Mouse (Mus musculus) adrenal gland (tissue): ENCODE results near the gene Nhlrc2.

ENCODE experiments used
- intact Hi-C: fragments of 180-260 bp; cut with DNase I; formaldehyde crosslinking; loops from one replicate; pipeline ENCODE4 v1.15.1; 2025

The Nhlrc2 gene

DNA sequence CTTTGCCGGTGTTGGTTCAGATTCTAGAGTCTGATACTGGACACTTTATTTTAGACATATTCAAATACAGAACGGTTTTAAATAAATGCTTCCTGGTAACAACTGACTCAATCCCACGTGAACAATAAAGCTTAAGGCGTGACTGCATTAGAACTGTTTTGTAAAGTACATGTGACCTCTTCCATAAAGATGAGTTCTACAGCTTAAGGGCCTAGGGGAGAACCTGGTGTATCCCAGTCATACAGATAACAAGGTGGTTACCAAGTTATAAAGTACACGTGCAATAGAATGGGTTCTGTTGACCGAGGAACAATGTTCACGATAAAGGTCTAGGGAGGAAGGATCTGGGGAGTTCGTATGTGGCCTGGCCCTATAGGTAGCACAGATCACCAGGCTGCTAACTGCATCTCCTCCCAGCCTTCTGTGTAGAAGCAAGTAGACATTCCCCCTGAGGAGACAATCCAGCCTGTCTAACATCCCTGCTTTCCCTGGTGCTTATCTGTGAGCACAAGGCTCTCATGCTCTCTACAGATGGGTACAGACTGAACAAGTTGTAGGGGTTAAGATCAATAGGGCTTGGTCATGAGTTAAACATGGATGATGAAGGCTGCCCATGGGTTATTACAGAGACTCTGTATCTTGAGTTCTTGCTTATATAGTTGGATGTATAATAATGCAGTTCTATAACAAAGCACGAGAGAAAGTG lies 14.5 kb downstream of the Nhlrc2 start:
- intact Hi-C loops = no loop called here

DNA sequence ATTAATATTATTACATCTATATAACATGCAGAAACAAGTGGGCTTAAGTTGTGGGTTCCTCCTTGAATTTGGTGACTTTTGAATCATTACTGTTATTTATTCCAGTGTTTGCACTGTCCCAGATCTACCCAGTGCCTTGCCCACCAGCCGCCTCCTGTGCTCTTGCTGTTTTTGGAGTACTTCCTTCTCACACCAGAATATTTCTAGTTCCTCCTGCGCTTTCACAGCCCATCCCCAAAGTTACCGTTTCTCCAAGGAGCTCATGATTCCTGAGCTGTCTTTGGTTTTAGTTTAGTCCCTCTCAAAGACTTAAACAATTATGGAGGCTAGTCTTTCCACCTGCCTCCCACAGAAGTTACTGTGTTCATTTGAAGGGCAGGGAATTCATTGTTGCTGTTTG lies 15.4 kb downstream of the Nhlrc2 start:
- intact Hi-C loops = no loop called here

DNA sequence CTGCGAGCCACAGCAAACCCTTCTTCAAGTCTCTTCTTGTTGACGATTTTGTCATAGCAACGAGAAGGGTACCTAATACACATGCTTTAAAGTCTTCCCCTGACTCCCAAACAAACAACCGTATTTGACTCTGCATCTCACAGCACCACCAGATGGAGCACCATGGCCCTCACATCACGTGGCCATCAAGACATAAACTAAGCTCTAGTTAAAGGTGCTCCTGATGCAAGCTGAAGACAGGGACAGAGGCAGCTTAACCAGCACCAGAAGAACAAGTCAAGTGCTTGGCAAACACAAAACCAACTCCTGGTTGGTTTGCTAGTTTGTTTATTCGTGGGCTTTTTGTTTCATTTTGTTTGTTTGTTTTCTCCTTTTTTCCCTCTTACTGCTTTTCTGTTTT lies 17.3 kb downstream of the Nhlrc2 start:
- intact Hi-C loops = loop anchor here (5.0 kb wide), 2 partner anchors 143 to 212 kb away; no protein-coding TSS in a partner anchor

DNA sequence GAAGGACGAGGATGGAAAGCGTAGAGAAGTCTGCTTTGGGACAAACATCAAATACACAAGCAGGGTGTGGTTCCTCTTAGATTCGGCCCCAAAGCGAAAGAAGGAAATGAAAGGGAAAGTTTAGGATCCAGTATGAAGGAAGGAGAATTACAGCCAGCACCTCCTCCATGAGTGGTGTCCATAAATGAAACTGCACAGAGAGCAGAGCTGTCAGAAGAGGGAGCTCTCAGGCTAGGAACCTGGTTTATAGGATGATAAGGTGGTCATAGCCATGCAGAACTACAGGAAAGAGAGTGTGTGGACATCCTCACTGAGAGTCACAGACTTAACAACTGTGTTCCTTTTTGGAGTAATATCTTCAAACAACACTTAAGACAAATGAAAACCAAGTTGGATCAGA lies 18.0 kb downstream of the Nhlrc2 start:
- intact Hi-C loops = loop anchor here (5.0 kb wide), 2 partner anchors 144 to 211 kb away; no protein-coding TSS in a partner anchor

DNA sequence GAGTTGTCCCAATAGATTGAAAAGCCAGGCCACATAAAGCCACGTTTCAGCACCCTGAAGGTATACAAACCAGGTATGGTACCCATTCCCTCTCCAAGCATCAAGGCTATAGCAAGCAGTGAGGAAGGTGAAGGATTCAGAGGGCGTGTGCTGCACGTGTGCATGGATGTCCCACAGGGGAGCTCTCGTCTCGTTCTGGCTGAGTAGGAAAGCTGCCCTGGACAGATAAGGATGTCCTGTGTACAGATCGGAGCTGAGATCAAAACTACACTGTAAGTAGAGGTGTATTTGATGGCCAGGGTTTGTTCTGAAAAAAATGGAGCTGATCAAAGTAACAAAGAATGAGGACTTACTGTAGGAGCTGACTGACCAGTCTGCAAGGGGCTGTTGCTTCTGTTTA lies 18.9 kb downstream of the Nhlrc2 start:
- intact Hi-C loops = loop anchor here (5.0 kb wide), 2 partner anchors 145 to 210 kb away; no protein-coding TSS in a partner anchor

DNA sequence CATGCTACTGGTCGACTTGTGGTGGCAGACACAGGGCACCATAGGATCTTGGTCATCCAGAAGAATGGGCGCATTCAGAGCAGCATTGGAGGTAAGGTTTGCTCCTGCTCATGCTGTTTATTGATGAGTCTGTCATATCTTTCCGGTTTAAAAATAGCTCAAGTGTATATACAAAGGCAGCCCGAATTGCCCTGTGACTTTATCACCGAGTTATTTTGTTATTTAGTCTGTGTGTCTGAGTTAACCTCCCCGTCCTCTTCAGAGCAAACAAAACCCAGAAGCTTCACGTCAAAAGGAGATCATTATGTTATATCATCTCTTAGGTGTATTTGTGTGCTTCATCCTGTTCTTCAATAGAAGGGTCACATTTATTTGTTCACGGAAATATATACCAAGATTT lies 22.7 kb downstream of the Nhlrc2 start:
- intact Hi-C loops = no loop called here

DNA sequence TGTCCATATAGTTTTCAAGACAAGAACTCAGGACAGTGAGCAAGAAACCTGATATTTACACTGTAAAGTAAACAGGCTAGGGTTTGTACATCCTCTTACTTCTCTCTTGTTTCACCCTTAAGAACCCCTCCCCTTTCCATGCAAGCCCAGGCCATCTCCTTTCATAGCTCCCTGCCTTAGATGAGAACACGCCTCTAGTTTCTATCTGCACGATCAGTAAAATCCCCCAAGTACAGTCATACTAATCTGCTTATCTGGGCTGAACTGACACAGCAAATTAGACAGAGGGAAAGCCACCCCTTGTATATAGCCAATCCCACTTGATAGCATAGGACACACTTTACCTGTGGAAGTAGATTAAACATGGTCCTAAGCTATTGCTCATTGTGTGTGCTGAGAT lies 23.2 kb downstream of the Nhlrc2 start:
- intact Hi-C loops = no loop called here

DNA sequence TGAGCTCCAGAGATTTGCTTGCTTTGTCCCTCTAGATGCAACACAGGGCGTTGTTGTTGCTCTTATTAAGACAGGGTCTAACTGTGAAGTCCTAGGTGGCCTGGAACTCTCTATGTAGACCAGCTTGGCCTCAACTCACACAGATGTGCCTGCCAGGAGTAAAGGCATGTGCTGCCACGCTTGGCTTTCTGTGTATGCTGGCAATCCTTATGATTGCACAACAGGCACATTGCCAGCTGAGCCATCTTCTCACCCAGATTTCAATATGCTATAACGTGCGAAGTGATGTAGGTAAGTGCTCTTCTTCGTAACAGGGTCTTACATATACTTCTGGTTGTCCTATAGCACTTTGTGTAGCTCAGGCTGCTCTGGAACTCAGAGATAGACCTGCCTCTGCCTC lies 23.9 kb downstream of the Nhlrc2 start:
- intact Hi-C loops = no loop called here

DNA sequence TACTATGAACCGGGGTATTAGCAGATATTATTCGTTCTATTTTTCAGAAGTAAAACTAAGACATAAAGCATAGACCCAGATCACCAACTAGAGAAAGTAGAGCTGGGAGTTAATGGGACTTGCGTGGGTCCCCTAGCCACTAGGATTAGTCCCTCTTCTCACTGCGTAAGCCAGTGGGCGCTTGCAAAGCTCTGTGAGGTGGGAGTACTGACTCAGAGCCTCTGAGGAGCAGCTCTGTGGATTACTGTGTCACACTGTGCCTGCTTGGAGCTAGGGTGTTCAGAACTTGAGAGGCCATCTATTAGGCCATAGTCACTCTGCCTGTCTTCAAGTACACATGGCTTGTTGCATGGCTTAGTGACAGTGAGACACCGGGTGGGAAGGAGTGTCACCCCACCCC lies 25.1 kb downstream of the Nhlrc2 start:
- intact Hi-C loops = no loop called here

DNA sequence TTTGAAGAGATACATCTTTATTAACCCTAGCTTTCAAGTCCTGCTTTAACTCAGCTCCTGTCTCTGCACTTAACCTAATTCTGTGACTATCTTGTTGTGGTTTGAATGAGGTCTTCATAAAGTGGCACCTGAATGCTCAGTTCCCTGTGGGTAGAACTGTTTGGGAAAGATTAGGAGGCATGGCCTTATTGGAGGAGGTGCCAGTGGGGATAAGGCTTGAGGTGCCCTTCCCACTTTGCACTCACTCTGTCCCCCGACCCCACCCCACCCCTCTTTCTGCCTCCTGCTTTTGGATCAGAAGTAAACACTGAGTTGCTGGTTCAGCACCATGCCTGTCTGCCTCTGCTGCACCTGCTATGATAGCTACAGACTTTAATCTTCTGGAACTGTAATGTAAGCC lies 29.7 kb downstream of the Nhlrc2 start:
- intact Hi-C loops = no loop called here

DNA sequence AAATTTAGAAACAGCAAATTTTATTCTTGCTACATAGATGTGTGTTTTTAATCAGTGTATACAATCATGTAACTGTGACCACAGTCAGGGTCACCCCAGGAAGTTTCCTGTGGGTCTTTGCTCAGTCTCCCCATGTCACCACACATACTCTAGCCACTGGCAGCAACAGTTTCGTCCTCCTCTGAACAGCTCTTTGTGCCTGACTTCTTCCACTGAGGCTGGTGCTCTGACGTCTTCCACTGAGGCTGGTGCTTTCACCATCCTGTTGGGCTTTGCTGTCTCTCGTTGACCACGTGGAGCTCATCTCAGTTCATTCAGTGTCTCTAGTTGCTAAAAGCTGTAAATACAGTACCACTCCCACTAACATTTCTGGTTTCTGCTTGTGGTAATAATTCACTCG lies 33.9 kb downstream of the Nhlrc2 start:
- intact Hi-C loops = no loop called here

DNA sequence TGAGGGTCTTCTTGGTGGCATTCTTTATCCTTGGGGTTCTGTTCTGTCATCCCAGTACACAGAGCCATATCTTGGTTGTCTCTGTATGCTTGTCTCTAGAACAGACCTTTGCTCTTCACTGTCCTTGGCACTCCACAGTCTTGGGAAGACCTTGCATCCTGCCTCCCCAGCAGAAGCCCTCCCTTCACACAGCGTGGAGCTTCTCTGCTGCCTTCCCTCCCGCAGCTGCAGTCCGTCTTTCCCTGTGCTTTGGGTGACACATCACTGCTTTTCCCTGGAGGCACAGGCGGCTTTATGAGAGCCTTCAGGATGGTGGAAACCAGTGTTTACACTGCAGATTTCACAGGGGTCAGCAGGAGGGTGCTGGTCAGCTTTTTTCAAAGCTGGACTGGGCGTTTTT lies 35.7 kb downstream of the Nhlrc2 start:
- intact Hi-C loops = no loop called here

DNA sequence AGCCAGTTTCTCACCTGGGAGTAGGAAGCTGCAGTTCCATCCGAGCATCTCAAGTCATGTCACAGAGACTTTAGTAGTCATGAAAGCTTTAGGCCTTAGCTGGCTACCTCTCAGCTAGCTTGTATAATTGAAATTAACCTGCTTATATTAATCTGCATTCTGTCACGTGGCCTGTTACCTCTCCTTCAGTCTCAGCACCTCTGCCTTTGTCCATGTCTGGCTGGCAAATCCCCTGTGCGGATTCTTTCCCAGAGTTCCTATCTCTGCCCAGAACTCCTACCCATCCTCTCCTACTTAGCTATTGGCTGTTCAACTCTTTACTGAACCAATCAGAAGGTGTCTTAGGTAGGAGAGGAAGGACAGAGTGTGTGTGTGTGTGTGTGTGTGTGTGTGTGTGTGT lies 36.2 kb downstream of the Nhlrc2 start:
- intact Hi-C loops = no loop called here

DNA sequence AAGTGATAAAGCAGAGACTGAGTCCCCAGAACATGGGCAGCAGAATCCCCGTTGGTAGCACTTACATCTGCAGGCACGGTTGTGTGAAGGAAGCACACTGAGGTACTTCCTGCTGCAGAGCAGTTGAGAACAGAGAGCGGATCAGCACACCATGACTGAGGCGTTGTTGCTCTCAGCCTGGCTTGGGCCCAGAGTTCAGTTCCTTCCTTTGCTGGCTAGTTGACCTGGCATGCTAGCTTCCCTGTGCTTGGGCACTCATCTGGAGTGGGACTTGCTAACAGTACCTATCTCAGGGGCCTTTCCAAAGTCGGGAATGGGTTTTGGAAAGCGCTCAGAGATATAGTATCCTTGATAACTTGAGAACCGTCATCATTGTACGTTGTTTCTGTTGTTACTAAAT lies 38.3 kb downstream of the Nhlrc2 start:
- intact Hi-C loops = no loop called here

DNA sequence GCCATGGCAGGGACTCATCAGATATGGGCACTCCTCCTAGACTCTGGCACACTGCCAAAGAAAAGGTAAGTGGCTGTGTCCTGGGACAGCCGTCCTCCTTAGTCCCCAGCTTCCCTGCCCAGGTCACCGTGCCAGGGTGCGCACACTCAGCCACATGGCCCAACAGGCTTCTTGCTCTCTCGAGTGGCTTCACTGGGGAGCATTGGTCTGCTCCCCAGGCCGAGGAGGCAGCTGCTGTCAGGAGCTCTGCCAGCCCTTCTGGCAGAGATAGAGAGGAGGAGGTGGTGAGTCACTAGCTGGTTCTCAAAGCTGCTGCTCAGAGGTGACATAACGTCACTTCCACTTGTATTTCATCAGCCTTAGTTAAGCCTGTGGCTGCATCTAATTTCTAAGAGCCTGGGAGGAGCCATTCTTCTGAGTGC lies 40.2 kb downstream of the Nhlrc2 start:
- intact Hi-C loops = no loop called here

DNA sequence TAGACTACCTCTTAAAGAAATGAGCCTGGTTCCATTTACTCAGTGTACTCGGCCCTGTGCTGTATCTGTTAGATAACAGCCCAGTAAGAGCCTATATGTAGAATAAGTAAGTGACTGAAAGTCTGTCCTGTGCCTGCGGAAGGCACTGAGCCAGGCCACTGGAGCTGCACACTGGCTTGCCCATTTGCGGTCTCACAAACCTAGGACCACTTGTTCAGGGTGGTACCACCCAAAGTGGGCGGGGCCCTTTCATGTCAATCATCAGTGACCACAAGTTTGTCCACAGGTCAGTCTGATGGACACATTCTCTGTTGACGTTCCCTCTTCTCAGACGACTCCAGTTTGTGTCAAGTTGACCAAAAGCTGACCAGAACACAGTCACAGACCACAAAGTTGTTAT lies 40.9 kb downstream of the Nhlrc2 start:
- intact Hi-C loops = no loop called here

DNA sequence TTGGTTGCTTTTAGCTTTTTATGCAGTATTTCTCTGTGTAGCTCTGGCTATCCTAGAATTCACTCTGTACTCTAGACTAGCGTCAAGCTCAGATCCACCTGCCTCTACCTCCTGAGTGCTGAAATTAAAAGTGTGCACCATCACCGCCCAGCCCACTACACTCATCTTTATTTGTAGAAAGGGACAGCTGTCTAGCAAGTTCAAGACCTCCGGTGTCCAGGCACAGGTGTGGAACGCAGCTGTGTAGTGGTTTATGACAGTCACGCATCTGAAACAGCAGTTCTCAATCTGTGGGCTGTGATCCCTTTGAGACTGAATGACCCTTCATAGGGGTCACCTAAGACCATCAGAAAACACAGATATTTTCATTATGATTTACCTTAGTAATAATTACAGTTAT lies 41.4 kb downstream of the Nhlrc2 start:
- intact Hi-C loops = no loop called here

DNA sequence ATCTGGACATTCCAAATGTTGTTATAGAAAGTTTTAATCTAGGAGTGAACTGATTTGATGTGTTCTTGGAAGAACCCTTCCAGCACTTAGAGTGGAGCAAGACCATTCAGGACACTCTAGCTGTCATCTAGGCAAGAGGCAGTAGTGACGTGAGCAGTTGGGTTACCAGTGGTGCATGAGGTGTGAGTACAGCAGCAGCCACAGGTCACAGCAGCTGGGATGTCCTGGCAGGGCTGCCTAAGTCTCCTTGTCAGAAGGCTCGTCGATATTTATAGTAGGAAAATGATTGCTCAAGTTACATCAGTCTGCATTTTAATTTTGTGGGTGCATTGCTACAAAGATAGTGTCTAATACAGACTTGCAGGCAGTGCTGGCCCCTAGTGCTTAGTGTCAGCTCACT lies 42.2 kb downstream of the Nhlrc2 start:
- intact Hi-C loops = no loop called here

DNA sequence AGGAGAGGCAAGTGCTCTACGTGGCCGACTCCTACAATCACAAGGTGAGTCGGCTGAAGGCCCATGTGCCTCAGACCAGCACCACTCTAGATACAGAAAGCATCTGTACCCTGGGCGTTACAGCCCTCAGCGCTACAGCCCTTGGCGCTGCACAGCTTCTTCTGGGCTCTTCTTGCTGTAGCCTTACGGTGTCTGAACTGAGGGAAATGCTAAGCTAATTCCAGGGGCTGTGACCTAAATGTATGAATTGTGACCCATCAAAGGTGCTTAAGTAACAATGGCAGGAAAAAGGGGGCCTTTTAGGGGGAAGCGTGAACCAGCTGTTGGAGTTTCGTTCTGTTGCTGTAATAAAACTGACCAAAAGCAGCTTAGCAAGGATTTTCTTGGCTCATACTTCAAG lies 44.4 kb downstream of the Nhlrc2 start:
- intact Hi-C loops = no loop called here

DNA sequence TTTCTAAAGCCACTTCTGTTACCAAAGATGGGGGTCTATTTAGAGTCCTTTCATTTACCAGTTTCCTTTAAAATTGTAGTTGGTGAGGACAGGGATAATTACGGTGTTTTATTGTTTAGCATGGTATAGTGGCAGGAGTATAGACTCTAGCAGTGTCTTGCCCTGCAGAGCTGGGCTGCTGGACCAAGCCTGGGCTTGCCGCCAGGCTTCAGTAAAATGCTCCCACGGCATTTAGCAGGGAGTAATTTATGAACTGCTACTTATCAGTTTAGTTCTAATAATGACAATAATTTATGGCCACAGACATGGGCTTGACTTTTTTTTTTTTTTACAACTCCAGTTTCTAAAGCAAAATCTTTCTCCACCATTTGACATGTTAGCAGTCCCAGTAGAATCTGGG lies 51.9 kb downstream of the Nhlrc2 start:
- intact Hi-C loops = no loop called here

DNA sequence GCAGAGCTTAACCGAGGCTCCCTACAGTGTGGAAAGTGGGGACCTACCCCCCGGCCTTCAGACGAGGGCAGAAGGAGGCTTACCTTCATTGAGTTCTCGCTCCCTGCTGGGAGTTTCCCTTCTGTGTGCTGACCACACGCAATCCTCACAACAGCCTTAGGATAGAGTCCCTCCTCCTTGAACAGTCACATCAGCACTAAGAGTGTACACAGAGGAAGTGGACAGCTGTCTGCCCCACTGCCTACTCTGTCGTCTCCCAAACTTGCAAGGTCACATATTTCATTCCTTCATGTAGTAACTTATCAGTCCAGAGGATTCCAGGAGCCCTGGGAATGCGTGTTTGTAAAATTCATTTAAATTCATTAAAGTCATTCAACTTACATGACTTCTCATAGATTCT lies 52.7 kb downstream of the Nhlrc2 start:
- intact Hi-C loops = no loop called here

DNA sequence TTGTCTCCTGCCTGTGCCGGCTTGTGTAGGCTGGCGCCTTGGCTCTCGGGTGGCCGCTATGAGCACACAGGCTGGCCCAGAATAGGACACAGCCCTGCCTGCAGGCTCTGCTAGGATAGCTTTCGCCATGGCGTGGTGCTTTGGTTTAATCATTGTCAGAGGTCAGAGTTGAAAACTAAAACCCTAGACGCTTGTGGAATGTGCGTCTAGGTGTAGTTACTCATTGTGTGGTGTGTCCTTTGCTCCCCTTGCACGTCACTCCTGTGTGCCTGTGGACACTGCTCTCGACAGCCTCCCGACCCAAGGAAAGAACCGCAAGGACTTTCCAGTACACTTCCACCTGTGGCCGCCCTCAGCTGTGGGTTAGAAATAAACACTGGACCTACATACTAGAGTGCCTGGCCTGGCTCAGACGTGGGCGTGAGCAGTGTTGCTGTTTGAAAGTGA lies 53.9 kb downstream of the Nhlrc2 start:
- intact Hi-C loops = no loop called here

DNA sequence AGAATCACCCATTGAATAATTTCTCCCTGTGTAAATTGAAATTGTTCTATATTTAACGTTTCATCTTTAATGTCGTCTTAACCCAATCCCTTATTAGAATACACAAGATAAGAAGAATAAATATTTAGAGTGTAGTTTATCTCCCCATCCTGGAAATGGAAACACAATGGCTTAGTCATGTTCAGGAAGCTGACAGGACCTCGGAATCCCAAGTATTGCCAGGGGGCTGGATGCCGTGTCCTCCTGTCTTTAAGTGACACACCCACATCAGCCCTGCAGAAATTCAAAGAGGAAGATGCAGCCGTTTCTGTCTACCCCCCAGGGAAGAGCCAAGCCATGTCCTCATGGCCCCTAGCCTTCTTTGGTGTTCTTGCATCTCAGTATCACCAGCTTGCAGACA lies 60.9 kb downstream of the Nhlrc2 start:
- intact Hi-C loops = no loop called here

DNA sequence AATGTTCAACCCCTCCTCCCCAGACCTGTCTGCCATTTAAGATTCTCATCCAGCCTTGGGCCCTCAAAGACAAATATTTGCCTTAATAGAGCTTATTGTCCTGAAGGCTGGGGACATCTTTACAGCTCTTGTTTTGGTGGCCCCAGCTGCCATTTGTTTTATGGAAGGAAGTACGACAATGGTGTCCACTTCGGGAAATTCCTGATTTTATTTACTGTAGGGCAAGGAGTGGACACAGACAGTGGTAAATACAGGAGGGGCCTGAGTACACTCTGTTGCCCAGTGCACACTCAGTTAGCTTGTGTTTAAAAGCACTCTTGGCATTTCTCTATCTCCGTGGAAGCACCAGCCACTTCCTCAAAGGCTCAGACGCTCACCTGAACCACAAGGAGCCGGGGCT lies 66.1 kb downstream of the Nhlrc2 start:
- intact Hi-C loops = no loop called here
